Mouse (Mus musculus): ENCODE measurements around the gene Clcf1.

Gene Clcf1

DNA sequence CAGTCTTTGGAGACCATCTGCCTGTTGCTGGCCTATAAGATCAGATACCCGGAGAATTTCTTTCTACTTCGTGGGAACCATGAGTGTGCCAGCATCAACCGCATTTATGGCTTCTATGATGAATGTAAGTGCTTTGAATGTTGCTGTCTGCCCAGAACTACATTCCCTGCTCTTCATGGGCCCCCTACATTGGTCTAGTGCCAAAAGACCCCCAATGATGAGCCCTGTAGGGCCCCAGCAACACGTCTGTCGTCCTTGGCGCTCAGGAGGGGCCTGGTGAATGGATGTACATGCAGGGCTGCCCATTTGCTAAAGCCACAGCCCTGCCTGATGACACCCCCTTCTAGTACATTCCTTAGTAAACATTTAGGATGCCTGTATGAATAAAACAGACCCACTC, 20.9 kb upstream of the Clcf1 start:
- no peak for DNase-seq (ENCODE audit: low spot score)

DNA sequence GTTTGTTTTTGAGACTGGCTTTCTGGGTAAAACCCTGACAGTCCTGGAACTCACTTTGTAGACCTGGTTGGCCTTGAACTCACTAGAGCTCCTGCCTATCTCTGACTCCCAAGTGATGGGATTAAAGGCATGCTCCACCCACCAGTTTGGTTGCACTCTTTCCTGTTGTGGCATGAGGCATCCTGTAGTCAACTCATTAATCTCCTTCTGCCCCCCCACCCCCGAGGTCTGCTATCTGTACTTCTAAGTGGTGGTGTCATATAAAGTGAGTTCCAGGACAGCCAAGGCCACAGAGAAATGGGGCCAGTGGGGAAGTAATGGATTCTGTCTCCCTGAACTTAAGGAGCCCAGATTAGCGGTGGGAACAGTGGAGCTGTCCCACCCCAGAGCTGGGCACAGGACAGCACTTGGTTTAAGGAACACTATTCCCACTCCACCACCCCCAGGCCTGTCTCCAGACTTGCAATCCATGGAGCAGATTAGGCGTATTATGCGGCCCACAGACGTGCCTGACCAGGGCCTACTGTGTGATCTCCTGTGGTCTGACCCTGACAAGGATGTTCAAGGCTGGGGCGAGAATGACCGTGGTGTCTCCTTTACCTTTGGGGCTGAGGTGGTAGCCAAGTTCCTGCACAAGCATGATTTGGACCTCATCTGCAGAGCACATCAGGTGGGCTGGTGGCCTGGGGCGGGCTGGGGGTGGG, 19.9 kb upstream of the Clcf1 start:
- DNase-seq (ENCODE audit: low spot score) = no peak

DNA sequence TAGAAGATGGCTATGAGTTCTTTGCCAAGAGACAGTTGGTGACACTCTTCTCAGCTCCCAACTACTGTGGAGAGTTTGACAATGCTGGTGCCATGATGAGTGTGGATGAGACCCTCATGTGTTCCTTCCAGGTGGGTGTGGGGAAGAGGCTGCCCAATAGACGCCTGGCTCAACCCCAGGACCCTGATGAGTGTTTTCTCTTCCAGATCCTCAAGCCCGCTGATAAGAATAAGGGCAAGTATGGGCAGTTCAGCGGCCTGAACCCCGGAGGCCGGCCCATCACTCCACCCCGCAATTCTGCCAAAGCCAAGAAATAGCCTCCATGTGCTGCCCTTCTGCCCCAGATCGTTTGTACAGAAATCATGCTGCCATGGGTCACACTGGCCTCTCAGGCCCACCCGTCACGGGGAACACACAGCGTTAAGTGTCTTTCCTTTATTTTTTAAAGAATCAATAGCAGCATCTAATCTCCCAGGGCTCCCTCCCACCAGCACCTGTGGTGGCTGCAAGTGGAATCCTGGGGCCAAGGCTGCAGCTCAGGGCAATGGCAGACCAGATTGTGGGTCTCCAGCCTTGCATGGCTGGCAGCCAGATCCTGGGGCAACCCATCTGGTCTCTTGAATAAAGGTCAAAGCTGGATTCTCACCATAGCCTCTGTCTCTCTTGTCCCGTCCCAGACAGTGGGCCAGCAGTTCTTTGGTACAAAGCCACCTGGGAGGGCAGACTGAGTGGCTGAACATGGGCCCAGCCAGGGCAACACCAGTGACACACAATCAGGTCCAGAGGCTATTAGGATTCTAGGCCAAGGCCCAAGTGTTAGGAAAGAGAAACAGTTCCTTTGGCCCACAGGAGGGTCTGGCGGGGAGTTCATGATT, 19.0 kb upstream of the Clcf1 start:
- DNase-seq (ENCODE audit: low spot score) = no peak

DNA sequence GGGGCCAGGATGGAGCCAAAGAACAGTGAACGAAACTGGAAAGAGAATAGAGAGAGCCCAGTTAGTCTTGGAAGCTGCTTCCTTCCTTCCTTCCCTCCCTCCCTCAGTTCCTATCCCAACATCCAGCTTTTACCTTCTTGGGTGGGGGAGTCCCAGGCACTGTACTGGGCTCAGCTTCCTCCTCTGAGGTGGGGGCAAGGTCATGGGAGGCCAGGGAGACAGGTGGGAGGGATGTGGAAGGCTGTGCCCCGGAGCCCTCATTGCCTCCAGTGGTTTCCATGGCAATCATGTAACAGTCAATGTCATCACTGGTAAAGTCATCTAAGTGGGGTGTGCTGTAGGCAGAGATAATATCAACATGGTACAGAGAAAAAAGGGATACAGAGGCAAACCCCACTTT, 18.0 kb upstream of the Clcf1 start:
- DNase-seq (ENCODE audit: low spot score) = no peak

DNA sequence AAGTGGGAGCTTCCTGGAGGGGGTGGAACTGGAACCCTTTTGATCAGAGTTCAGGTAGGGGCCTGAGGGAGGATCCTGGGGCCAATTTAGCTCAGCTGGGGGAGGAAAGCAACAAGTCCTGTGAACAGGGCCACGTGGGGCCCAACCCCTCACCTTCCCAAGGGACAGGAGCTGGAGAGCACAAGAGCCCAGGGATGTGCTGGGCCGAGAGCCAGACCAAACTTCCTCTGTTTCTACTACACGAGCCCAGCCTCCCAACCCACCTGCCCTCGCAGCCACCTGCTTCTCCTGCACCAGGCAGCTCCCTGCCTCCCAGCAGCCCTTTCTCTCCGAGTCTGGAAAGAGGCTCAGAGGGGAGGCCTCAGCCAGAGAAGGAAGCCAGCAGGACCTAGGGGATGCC, 17.5 kb upstream of the Clcf1 start:
- DNase-seq (ENCODE audit: low spot score) = peak; percentile 71

DNA sequence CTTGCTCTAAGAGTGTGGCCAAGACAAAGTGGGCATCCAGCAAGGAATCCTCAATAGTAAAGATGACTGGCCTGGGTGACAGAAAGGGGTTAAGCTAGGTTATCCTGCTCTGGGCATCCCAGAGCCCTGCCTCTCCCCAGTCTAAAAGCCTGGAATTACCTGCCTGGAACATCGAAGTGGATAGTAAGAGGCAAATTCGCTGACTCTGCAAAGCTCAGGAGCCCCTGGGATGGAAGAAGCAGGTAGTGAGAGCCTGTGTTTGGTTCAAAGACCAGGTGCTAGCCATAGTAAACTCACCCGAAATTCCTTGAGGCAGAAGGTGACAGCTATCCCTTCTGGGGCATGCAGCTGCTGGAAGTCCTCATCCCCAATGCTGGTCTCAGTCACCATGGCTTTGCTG, 16.9 kb upstream of the Clcf1 start:
- DNase-seq (ENCODE audit: low spot score) = no peak

DNA sequence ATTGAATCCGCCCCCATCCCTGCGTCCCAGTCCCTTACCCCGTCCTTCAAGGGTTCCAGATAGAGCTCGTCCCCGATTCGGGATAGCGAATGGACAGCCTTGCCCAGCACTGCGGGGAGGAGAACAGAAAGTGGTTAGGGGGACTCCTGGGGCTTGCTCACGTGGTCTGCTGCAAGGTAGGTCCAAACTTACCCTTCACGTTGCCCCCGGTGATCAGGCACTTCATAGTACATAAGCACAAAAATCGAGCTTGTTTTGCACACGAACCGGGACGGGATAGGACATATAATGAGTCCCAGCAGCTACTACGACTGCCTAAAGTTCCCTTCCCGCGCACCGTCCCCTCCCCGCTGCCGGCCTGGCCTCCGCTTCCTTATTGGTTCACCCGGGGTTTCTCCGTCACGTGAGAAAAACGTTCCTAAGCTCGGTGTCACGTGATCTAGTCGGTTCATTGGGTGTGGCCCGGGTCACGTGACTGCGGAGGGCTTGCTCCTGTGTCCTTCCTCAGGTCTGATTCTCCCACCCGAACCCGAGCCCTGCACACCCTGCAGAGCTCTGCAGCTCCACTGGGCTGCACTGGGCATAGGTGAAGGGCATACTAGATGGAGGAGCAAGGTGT, 12.6 kb upstream of the Clcf1 start, which contains the start of gene Rad9a:
TSS of gene Rad9a (minus strand) at position 372 of the 619 bp plus-strand sequence.
- DNase-seq (ENCODE audit: low spot score) = peak; percentile 92

DNA sequence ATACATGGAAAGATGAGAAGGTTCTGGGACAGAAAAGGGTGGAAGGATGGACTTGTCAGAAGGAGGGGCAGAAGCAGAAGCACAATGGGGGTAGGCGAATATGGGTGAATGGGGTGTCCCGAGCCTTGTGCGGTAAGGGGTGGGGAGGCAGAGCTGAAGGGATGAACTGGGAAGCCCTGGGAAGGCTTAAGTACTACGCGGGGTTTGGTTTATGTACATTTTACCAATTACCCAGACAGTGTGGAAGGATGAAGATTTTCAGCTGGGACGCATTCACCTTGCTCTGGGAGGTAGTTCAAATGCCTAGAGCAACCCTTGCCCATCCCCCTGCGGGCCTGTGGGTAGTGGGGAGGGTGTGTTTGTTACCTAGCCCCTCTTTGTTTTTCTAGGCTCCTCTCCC, 11.9 kb upstream of the Clcf1 start:
- no peak for DNase-seq (ENCODE audit: low spot score)

DNA sequence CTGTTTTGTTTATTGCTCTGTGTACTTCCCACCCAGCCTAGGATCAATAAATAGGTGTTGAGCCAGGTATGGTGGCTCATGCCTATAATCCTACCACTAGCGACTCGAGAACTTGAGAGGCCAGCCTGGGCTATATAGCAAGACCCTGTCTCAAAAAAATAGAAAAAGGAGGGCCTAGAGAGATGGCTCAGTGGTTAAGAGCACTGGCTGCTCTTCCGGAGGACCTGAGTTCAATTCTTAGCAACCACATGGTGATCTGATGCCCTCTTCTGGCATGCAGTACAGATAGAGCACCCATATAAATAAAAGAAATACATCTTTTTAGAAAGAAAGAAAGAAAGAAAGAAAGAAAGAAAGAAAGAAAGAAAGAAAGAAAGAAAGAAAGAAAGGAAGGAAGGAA, 10.9 kb upstream of the Clcf1 start:
- DNase-seq (ENCODE audit: low spot score) = no peak

DNA sequence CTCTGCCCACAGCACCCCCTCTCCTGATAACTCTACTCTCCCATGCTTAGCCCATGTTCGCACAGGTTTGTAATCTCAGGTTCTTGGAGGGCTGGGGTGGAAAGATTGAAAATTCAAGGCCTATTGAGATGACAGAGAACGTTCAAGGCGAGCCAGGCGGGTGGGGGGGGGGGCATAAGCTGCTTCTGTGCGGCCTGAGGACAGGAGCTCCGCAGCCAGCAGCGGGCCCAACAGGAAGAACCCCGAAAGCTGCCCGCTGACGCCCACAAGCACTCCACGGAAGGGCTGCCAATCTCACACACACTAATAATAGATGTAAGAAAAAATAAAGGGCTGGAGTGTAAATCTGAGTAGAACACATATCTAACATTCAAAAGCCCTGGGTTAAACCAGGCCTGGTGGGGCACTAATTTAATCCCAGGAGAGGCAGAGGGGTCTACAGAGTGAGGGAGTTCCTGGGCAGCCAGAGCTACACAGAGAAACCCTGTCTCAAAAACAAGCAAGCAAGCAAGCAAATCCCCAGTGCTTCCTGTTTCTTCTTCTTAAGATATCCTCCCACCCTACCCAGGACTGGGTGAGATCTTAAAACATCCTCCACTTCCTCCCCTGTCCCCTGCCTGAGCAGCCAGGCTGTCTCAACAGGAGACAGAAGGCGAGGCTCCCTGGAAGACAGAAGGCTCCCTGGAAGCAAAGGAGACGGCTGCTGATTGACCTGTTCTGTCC, 10.3 kb upstream of the Clcf1 start:
- DNase-seq (ENCODE audit: low spot score) = no peak

DNA sequence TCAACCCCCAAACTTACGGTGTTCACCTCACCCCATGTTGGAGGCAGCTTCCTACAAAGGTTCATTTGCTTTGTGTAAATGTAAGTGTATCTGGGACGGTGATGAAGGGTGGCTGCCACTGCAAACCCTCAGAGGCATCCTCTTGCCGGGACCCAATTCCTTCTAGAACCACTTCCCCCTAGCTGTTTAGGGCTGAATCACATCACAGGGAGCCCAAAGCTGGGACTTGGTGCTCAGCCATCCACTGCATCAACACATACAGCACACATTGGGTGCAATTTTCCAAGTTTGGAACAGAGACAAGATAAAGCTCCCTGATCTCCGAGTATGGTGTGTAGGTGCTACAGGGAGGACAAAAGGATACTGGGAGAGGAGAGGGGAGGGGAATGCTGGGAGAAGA, 9.1 kb upstream of the Clcf1 start:
- no peak for DNase-seq (ENCODE audit: low spot score)

DNA sequence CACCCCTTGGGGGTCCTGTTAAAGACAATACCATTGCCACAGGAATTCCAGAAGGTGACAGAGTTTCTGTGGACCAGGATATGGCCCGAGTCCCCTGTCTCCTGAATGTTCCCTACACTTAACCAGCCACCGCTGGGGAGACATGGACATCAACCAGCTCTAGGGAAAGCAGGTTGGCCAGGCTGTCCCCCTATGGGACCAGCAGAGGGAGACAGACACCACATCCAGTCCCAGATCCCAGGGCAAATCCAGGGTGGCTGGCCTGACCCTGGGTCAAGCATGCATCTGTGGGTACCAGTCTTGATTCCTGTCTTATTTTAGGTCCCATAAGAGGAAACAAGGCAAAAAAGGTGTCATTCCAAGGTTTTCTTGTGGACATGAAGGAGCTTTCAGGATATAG, 7.1 kb upstream of the Clcf1 start:
- peak; percentile 74 for DNase-seq (ENCODE audit: low spot score)

DNA sequence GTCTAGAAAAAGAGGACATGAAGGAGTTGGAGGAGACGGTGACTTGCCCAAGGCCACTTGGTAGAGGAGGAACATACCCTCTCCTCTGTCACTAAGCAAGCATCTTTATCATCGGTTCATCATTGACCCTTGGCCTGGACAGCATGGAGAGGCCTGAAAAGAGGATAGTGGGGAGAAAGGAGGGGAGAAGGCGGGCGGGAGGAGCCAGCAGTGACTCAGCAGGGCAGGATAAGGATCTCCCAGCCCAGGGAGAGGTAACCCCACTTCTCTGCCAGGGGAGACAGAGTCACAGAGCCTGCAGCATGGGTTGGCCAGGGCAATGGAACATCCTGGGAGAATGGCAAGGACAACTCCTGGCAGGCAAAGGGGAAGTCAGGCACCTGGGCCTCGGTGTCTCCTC, 5.5 kb upstream of the Clcf1 start:
- no peak for DNase-seq (ENCODE audit: low spot score)

DNA sequence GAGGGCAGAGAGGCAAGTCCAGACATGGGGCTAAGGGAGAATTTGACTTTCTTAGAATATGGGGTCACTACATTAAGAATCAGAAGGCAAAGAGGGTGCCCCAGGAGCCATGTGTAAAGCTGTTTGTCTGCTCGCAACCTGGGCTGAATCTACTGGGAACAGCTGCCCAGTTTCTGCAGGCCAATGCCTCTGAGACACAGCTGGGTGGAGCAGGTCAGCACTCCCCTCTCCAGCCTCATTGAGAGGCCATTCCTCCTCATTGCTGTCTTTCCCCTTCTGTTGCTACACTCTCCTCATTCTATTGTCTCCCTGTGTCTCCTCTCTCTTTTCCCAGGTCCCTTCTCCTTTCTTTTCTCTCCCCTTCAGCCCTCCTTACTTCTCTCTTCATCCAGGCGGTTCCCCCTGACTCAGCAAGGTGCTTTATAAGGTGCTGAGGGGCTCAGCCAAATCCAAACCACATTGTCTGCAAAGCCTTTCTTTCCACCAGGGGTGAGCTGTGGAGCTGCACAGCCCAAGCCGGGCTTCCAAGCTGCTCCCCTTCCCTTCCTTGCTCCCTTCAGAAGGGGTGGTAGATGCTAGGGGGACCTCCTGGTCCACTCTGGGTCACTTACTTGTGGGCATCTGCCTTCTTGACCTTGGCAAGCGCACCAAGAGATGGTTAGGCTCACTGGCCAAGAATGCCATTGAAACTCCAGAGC, 2.0 kb upstream of the Clcf1 start:
- no peak for DNase-seq (ENCODE audit: low spot score)

DNA sequence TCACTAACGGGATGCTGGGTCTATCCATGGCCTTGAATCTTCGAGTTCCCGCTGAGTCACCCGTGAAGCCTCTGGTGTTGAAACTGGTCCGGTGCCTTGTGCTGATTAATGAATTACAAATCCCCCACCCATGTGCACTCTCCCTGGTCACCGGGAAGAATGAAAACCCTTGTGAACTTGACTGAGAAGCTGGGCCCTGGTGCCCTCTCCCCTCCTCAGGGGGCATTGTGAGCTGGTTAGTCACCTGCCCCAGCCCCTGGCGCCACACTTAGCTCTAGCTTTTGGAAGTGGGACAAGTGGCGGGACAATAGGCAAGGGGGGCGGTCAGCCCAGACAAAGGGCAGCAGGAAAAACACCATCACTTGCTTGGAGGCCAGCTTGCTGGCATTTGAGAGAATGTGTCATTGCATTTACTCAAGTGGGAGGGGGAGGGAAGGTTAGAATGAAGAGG, 489 bp upstream of the Clcf1 start:
- DNase-seq (ENCODE audit: low spot score) = peak; percentile 49

DNA sequence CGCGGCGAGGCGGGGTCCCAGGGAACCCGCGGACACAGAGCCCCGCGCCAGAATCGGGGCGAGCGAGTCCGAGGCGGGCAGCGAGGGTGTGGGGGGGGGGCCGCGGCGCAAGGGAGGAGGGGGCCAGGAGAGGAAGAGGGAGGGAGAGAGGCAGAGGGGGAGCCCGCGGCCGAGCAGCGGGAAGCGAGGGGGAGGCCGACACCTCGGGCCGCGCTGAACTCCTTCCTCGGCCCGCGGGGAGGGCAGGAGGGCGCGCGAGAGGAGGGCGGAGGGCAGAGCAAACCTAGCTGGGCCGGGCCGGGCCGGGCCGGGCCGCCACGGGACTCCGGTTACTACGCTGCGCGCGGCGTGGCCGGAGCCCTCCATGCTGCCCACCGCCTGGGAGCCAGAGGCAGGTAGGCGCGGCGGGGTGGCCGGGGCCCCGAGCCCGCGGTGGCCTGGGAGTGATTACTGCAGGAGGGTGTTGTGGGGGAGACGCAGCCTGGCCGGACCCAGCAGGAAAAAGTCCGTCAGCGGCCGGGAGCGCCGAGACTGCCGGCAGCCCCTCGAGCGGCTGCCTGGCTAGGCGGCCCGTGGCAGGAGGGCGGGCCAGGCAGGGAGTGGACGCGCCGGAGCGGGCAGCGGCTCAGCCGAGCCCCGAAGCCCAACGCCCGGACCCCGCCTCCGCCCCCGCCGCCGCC, 873 bp downstream of the Clcf1 start:
- DNase-seq (ENCODE audit: low spot score) = no peak

DNA sequence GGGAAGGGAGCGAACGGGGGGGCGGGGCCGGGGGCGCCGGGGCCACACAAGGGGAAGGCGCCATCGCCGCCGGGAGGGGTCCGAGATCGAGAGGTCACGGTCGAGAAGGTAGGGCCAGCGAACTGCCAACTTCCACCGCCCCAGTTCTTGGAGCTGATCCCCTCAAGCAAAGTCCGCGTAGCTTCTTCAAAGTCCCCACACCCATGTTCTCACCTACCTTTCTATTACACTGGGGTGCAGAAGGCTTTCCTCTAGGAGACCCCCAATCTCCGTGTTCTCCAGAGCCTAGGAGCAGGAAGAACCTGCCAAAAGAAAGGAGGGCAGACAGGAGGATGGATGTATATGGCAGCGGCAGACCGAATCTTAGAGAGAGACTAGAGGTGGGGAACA, 1.4 kb downstream of the Clcf1 start:
- no peak for DNase-seq (ENCODE audit: low spot score)

DNA sequence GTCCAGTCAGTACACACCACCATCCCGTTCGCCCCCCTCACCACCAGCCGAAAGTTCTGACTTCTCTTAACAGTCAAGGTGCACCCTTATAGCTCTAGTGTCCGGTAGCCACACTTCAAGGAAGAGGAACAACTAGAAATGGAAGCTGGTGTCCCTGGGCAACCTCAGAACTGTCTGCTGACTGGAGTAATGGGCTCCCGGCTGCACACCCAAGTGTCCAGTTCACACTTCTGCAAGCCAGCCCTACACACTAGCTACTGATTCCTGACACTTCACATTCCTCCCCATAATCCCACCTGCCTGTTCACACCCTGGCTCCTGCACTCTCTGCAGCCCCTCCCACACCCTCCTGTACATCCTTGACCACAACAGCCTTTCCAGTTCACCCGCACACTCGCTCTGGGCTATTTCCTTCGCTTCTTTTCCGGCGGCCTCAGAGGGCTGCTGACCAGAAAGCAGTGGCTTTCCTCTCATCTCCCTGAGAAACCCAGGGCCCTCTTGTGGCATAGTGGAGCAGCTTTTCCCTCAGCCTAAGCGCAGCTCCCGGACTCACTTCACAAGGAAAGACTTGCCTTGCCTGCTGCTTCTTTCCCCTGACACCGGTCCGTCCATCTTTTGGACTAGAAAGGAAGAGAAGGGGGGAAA, 2.1 kb downstream of the Clcf1 start:
- DNase-seq (ENCODE audit: low spot score) = peak; percentile 49

DNA sequence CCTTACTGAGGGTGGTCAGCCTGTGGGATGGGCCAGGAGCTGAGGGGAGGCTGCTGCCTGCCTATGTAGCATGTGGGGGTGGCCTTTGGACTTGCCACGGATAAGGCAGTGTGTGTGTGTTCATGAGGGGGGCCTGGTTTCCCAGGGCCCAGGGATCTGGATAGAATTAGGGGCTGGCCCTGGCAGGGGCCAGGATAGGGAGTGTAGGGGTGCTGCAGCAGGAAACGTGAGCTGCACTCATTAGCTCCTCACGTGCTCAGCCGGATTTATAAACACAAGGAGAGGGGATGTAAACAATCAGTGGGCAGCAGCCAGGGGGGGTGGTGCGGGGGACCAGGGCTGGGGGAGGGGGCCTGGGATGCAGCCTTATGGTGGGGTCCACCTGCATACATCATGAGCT, 3.1 kb downstream of the Clcf1 start:
- DNase-seq (ENCODE audit: low spot score) = no peak

DNA sequence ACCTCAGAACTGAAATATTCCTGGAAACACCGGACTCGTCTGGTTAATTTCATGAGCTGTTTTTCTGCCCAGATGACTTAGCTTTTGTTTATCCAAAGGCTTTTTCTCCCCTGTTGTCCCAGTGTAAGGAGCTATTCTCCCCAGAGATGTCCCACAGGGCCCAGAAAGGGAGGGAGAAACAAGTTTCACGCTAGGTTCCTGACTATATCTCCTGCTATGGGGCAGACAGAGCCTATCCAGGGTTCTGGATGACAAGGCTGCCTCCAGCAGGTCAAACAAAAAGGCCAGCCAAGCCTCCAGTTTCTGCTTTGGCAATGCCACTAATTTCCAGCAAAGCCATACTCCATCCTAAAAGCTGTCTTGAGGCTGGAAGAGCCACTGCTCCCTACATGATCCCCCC, 3.8 kb downstream of the Clcf1 start:
- DNase-seq (ENCODE audit: low spot score) = no peak

DNA sequence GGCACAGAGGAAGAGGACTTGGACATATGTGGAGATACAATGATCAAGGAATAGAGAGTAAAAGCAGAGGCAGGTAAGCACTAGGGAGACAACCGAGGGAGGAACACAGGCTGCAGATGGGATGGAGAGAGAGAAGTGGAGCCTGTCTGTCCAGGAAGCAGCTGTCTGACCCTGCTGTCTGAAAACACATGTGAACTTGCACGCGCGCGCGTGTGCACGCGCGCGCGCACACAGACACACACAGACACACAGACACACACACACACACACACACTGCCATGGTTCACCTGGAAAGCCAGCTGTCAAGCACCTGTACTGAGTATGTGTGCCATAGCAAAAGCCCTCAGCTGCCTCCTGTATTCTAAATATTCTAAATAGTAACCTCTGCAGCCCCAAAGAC, 4.3 kb downstream of the Clcf1 start:
- no peak for DNase-seq (ENCODE audit: low spot score)
